Mouse (Mus musculus) embryonic fibroblast, embryonic 13.5 days (primary cell): ENCODE results near the gene Zfr. TPM values are rescaled to one million over a fixed set of nuclear protein-coding genes. Genes with fewer than 3 reads are reported as not detected.

Source experiments
- H3K27ac ChIP-seq: 2 replicates; pipeline ENCODE4 v1.5.1; 2012; ENCODE audit warnings: low read length, control low read depth, inconsistent platforms; ENCODE audit not compliant: insufficient read depth
- H3K4me1 ChIP-seq: 2 replicates; pipeline ENCODE4 v1.6.1; 2011; ENCODE audit warnings: low read length; ENCODE audit not compliant: control insufficient read depth, insufficient read depth
- H3K4me3 ChIP-seq: 2 replicates; pipeline ENCODE4 v1.5.1; 2011; ENCODE audit warnings: mild to moderate bottlenecking, control low read depth, low read length; ENCODE audit not compliant: insufficient read depth
- CTCF ChIP-seq: IDR thresholded peaks from 2 replicates; pipeline ENCODE4 v1.5.1; 2011; ENCODE audit warnings: mild to moderate bottlenecking, control low read depth, low read length, moderate library complexity, borderline replicate concordance; ENCODE audit not compliant: insufficient read depth
- POLR2A ChIP-seq: IDR thresholded peaks from 2 replicates; pipeline ENCODE4 v1.6.1; 2011; ENCODE audit warnings: low read depth, mild to moderate bottlenecking, control low read depth, low read length, moderate library complexity
- polyA plus RNA-seq: library from polyadenylated mRNA; stranded (reverse); fragments of >200 nt; gene quantifications from 2 replicates; pipeline ENCODE4 v1.2.4, GENCODE M21; 2011; ENCODE audit warnings: low read depth; ENCODE audit not compliant: missing spikeins, insufficient read length

The Zfr gene
- polyA plus RNA-seq, 1 experiment, result 172 TPM

DNA sequence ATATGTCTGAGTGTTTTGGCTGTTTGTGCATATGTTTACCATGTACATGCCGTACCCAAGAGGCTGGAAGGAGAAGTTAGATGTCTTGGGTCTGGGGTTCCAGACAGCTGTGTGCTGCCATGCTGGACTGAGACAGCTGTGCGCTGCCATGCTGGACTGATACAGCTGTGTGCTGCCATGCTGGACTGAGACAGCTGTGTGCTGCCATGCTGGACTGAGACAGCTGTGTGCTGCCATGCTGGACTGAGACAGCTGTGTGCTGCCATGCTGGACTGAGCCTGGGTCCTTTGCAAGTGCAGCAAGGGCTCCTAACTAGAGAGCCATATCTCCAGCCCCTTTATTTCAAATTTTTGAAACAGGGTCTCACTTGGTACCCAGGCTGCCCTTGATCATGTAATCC, 106.6 kb downstream of the Zfr start:
- H3K4me1 ChIP-seq, result no peaks in the 10 kb centered on the region
- H3K4me3 ChIP-seq, result no peak overlapping the region
- no peak overlapping the region for H3K27ac ChIP-seq
- no peak for TF ChIP-seq CTCF
- TF ChIP-seq POLR2A, result no peak

DNA sequence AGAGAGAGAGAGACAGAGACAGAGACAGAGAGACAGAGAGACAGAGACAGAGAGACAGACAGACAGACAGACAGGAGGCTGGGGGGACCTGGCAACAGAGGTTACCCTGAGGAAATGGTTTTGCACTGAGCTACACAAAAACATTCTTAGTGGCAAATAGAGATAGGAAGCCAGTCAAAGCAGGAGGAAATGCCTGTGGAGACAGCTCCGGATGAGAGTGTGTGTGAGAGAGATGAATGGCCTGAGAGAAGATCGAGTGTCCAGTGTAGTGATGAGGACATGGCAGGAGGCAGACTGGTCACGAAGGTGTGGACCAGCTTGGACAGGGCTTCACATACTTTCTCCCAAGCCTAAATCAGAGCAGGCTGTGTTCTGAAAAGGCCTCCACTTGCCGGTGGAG, 107.4 kb downstream of the Zfr start:
- Histone ChIP-seq H3K4me3 (no peak overlapping the region), H3K27ac (no peak overlapping the region), H3K4me1 (no peaks in the 10 kb centered on the region)
- TF ChIP-seq POLR2A (no peak), CTCF (no peak)

DNA sequence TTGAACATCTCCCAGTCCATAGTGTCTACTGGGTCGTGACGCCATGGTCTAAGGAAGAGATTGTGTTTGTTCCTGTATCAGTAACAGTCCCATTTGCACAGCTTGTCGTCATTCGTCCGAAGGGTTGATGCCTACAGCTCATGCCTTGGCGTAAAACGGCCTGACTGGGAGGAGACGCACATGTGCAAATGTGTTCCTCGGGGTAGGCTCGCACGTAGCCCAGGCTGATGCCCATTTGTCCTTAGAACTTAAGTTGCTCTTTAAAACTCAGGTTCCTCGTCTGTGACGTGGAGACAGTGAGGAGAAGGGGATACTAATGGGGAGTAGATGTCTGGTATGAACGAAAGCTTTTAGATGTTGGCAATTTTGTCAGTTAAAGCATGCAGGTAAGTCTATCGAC, 109.3 kb downstream of the Zfr start:
- Histone ChIP-seq H3K27ac (no peak overlapping the region), H3K4me3 (no peak overlapping the region), H3K4me1 (no peaks in the 10 kb centered on the region; the same call in none of the 2 replicates)
- TF ChIP-seq CTCF, result no peak
- no peak for TF ChIP-seq POLR2A

DNA sequence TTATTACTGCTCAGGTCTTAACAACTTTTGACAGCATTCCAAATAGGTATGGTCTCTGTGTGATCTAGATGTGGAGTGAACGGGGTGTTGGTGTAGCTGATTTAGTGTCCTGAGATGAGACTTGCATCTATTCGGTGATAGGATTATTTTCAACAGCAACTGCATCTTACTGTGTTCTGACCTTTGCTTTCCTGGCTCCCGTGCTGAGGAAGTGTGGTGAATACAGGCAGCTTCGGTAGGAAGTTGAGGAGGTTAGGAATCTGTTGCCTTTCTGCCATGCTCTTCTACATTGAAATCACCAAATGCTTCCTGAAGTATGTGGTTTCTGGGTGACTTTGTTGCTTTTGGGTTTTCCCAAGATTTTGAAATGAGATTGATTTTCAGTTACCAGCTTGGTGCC, 109.7 kb downstream of the Zfr start:
- H3K4me3 ChIP-seq, result no peak overlapping the region
- TF ChIP-seq POLR2A, result no peak
- TF ChIP-seq CTCF, result no peak
- no peak overlapping the region for H3K27ac ChIP-seq
- no peaks in the 10 kb centered on the region; the same call in none of the 2 replicates for H3K4me1 ChIP-seq

DNA sequence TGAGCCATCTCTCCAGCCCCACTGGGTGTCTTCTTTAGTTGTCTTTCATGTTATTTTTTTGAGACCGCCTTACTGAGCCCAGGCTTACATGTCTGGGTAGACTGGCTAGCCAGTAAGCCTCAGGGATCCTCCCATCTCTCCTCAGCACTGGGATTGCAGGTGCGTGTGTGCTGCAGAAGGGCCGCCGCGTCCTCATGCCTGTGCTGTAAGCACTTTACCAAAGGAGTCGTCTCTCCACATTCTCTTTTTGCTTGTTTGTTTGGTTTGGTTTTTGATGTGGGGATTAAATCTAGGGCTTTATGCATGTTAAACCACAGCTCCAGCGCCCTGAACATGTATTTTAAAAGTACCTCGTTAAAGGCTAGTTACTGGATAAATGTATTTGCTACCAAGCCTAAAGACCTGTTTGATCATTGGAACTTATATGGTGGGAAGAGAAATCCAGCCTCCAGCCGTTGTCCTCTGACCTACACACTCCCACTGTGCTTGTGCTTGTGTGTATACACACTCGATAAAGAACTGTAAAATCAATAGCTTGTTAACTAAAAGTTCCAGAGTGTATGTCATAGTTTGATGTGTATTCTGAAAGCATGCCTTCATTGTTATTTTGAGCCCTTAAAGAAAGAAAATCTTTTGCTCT, 112.1 kb downstream of the Zfr start:
- no peak overlapping the region for H3K27ac ChIP-seq
- TF ChIP-seq POLR2A, result no peak
- no peak for TF ChIP-seq CTCF

DNA sequence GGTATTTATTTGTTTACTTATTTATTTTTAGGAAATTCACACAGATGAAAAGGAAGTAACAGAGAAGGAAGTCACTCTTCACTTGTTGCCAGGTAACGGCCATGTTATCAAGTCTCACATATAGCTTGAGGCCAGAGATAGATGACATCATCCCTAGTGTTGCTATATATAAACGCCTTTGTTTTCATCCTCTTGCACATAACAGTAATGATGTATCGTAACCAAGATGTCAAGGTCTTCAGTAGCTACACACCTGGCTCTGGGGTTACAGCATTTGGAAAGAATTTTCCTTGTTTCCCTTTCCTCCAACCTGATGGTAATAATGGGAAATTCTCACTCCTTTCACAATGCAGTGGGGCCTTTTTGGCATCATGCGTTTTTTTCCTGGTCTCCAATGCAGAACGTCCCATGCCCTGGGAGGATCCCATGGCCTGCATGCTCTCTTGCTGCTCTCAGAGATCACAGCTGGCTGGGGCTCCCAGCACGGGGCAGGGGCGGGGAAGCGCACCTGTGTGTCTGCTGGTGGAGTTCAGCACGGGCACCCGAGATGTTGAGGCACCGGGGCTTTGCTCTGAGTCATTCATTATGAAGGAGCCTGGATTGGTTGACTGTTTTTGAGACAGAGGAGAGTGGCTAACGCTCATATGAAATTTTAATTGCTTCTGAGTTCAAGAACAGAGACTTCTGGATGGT, 112.8 kb downstream of the Zfr start:
- TF ChIP-seq POLR2A, result no peak
- TF ChIP-seq CTCF, result no peak
- Histone ChIP-seq H3K4me3 (no peak overlapping the region), H3K27ac (no peak overlapping the region), H3K4me1 (no peaks in the 10 kb centered on the region; the same call in none of the 2 replicates)

More for the DNA sequence above, 112.1 kb downstream of the Zfr start:
- Histone ChIP-seq H3K4me1 (no peaks in the 10 kb centered on the region; the same call in none of the 2 replicates), H3K4me3 (no peak overlapping the region)

DNA sequence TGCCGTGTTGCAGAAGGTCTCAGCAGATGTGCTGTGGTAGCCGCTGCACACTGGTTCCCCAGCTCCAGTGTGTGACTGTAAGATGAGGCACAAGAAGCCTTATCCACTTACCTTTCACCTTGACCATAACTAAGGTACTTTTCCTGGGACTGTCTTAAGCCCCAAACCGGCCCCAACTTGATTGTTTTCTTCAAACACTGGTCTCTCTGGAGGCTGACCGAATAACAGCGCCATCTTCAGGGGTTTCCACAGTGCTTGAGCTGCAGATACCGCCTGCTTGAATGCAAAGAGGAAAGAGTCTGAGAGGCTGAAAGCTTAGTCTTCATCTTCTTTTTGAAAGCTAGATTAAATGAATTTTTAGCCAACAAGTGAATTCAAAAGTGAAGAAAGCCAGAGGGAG, 113.8 kb downstream of the Zfr start:
- Histone ChIP-seq H3K27ac (no peak overlapping the region), H3K4me3 (no peak overlapping the region), H3K4me1 (no peaks in the 10 kb centered on the region; the same call in none of the 2 replicates)
- no peak for TF ChIP-seq CTCF
- TF ChIP-seq POLR2A, result no peak

DNA sequence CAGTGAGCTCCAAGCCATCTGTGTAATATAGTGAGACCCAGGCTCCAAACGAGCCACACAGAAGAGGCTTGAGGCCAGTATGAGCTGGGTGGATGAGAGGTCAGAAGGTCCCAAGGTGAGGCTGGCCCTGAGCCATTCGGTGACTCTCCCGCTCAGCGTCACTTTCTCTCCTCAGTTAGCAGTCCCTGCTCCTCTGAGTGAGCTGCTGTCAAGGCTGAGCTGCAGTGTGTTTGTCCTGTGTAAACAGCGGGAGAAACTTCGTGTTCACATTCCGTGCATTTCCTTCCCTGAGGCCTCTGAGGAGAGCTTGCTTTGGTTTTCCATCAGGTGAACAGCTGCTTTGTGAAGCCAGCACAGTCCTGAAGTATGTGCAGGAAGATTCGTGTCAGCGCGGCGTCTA, 114.8 kb downstream of the Zfr start:
- Histone ChIP-seq H3K4me1 (no peaks in the 10 kb centered on the region; the same call in none of the 2 replicates), H3K27ac (no peak overlapping the region), H3K4me3 (no peak overlapping the region)

DNA sequence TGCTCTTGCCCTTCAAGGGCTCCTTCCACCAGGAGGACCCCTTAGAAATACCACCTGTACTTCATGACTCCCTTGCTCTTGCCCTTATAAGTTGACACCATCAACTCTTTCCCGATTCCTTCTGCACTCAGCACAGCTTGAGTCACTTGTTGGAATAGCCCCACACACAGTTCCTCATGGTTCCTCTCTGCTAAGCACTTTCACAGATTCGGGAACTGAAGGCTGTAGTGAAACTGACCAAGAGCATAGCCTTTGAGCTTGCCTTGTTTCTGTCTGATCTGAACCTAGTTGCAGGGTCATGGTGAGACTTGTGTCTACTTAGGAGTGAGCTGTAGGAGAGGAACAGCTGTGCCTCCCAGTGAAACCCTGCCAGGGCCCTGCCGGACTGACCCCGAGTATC, 115.4 kb downstream of the Zfr start:
- H3K27ac ChIP-seq, result no peak overlapping the region
- no peak overlapping the region for H3K4me3 ChIP-seq
- TF ChIP-seq CTCF (no peak), POLR2A (no peak)
- H3K4me1 ChIP-seq, result no peaks in the 10 kb centered on the region; the same call in none of the 2 replicates

More for the DNA sequence above, 114.8 kb downstream of the Zfr start:
- TF ChIP-seq CTCF (no peak), POLR2A (no peak)

Other genes starting within 250 kb of the Zfr start
- 12.1 and 14.0 TPM in 2 replicates for gene Npr3, start 210.5 kb upstream of the Zfr start, polyA plus RNA-seq
- 170 and 174 TPM in 2 replicates for gene Sub1, start 120.8 kb upstream of the Zfr start, polyA plus RNA-seq
- 11.2 and 12.3 TPM in 2 replicates for gene Mtmr12, start 87.2 kb downstream of the Zfr start, polyA plus RNA-seq
- 114 and 118 TPM in 2 replicates for gene Golph3, start 203.6 kb downstream of the Zfr start, polyA plus RNA-seq
- gene 1810049J17Rik, start 204.1 kb downstream of the Zfr start, polyA plus RNA-seq, result 1.5 and 2.0 TPM in 2 replicates